Mouse (Mus musculus) embryonic facial prominence, embryonic 11.5 days (tissue): ENCODE measurements around the gene Zfp622. TPM values are rescaled to one million over a fixed set of nuclear protein-coding genes. Genes with fewer than 3 reads are reported as not detected.

Source experiments
- ATAC-seq: fragments of 200-750 bp; cut with Nextera tagmentation; replicated peaks from 2 replicates; pipeline ENCODE4 v1.8.0; 2017; ENCODE audit warnings: low read depth; ENCODE audit not compliant: insufficient number of reproducible peaks, low FRiP score, low TSS enrichment
- DNase-seq: peaks from one replicate; pipeline ENCODE4 v3.0.0-alpha.2; 2015; ENCODE audit warnings: low spot score
- H3K27ac ChIP-seq: fragments of 300-500 bp; sonication (generic); replicated peaks from 2 replicates; pipeline ENCODE4 v1.5.1; 2014; ENCODE audit warnings: mild to moderate bottlenecking, low read depth, low read length, control low read depth
- H3K27me3 ChIP-seq: fragments of 300-500 bp; sonication (generic); 2 replicates; pipeline ENCODE4 v1.6.1; 2014; ENCODE audit warnings: mild to moderate bottlenecking, low read length, moderate library complexity, mixed read lengths; ENCODE audit not compliant: control insufficient read depth, insufficient read depth
- H3K36me3 ChIP-seq: fragments of 300-500 bp; sonication (generic); replicated peaks from 2 replicates; pipeline ENCODE4 v1.6.1; 2014; ENCODE audit warnings: low read depth, mild to moderate bottlenecking, low read length, moderate library complexity, mixed read lengths; ENCODE audit not compliant: control insufficient read depth, insufficient read depth
- H3K4me1 ChIP-seq: fragments of 300-500 bp; sonication (generic); 2 replicates; pipeline ENCODE4 v1.6.1; 2014; ENCODE audit warnings: low read length, mixed read lengths; ENCODE audit not compliant: control insufficient read depth, insufficient read depth
- H3K4me2 ChIP-seq: fragments of 300-500 bp; sonication (generic); 2 replicates; pipeline ENCODE4 v1.6.1; 2014; ENCODE audit warnings: low read depth, mild to moderate bottlenecking, control low read depth, low read length, moderate library complexity
- H3K4me3 ChIP-seq: fragments of 300-500 bp; sonication (generic); 2 replicates; pipeline ENCODE4 v1.5.1; 2014; ENCODE audit warnings: low read depth, low read length, control low read depth
- H3K9ac ChIP-seq: fragments of 300-500 bp; sonication (generic); replicated peaks from 2 replicates; pipeline ENCODE4 v1.6.1; 2014; ENCODE audit warnings: mild to moderate bottlenecking, control low read depth, low read length
- H3K9me3 ChIP-seq: fragments of 300-500 bp; sonication (generic); replicated peaks from 2 replicates; pipeline ENCODE4 v1.6.1; 2016; ENCODE audit warnings: mild to moderate bottlenecking, low read length, inconsistent platforms, mixed read lengths; ENCODE audit not compliant: control insufficient read depth
- WGBS: fragments of 180-500 bp; shearing (Covaris S2); extraction: QIAGEN DNeasy Blood & Tissue Kit; methylation state at CpG from one replicate; pipeline ENCODE4 v1.1.7; 2014; 5-methylcytosine and 5-hydroxymethylcytosine counted together
- microRNA-seq: library from miRNA; unstranded; fragments of <30 nt; microRNA quantifications from one replicate; pipeline ENCODE4, GENCODE M21; 2016; ENCODE audit warnings: borderline number of aligned reads
- polyA plus RNA-seq: library from polyadenylated mRNA; unstranded; fragments of >200 nt; fragmentation: Nextera tagmentation; extraction: Ambion mirVana; gene quantifications from 2 replicates; pipeline ENCODE4 v1.2.1, GENCODE M21; 2014

The Zfp622 gene
- polyA plus RNA-seq, 1 experiment from 2014 or later, result 31.0 TPM

DNA sequence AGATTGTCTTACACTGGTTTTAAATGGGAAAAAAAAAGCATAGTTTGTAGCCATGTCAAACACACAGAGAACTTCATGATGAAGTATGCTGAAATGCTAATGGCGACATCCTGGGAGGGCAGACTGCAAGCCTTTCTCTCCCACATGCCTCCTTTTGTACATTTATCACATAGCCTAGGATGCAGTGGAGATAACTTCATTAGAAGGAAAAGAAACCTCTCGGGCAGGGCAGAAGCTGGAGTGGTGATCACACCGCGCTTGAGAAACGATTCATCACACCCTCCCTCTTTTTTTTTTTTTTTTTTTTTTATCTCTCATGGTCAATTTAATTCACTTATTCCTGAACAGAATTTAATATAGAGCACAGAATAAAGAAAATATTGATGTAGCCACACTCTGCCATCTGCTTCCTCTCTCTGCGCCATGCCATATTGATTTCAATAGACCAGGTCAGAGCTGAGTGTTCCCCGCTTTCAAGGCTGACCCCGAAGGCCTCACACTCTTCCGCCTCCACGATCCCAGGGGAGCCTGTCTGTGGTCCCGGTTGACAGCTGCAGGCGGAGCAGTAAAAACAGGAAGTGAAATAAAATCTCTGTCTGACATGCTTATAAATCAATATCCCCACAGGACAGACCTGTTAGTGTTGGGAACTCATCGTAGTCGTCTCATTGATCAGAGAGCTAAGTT lies 32.0 kb downstream of the Zfp622 start:
- Histone ChIP-seq H3K9ac (no peak overlapping the region), H3K4me3 (no peak overlapping the region), H3K36me3 (no peaks in the 10 kb centered on the region), H3K4me1 (no peaks in the 10 kb centered on the region), H3K9me3 (no peaks in the 10 kb centered on the region), H3K4me2 (no peak overlapping the region), H3K27ac (no peak overlapping the region), H3K27me3 (no peaks in the 10 kb centered on the region)
- DNase-seq (peak; percentile 69), ATAC-seq (peak; percentile 85)
- 29% methylated on average over 14 of the region's 14 CpGs for WGBS

DNA sequence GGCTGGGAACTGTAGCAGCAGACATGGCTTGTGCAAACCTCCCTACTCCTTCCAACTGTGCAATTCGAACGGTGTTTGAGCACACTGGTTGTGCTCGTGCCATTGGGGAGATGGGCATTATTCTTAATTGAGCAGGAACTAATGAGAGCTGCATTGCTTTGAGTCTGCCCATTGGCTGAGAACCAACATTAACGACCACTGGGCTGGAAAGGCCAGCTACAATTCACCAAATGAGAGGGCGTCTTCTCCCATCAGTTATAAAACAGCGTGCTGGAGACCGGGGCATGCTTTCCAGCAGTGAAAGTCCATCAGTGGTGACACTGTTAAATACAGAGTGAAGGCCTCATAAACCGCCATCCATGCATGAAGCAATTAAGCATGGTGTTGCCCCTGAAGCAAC lies 37.6 kb downstream of the Zfp622 start:
- ATAC-seq (no peak), DNase-seq (no peak)
- H3K27me3 ChIP-seq, result no peaks in the 10 kb centered on the region
- H3K9ac ChIP-seq, result no peak overlapping the region
- no peak overlapping the region for H3K4me3 ChIP-seq
- H3K4me2 ChIP-seq, result no peak overlapping the region
- WGBS, result 76% methylated on average over 8 of the region's 8 CpGs
- no peak overlapping the region for H3K27ac ChIP-seq
- H3K4me1 ChIP-seq, result no peaks in the 10 kb centered on the region
- no peaks in the 10 kb centered on the region for H3K9me3 ChIP-seq
- H3K36me3 ChIP-seq, result no peaks in the 10 kb centered on the region

DNA sequence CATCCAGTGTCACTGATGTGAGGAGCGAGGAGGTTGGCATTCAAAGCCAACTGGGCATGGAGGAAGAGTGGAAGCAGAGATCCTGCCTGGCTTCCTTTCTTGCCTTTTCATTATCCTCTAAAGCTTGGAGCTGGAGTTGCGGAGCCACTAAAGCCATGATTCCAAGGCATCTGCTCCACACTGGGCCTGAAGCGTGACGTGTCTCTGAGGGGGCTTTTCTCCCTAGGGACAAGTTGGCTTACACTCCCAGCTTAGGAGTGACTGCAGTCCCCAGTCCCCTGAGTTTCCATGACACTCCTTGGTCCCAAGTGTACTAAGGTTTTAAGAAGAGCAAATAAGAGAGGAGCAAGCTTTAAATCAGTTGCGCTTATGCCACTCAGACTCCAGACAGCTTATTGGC lies 38.5 kb downstream of the Zfp622 start:
- H3K36me3 ChIP-seq, result no peaks in the 10 kb centered on the region
- H3K9ac ChIP-seq, result no peak overlapping the region
- H3K4me3 ChIP-seq, result no peak overlapping the region
- no peak overlapping the region for H3K4me2 ChIP-seq
- H3K9me3 ChIP-seq, result no peaks in the 10 kb centered on the region
- H3K27ac ChIP-seq, result no peak overlapping the region
- ATAC-seq (no peak), DNase-seq (no peak)
- H3K27me3 ChIP-seq, result no peaks in the 10 kb centered on the region
- WGBS, result 81% methylated on average over 5 of the region's 5 CpGs
- H3K4me1 ChIP-seq, result no peaks in the 10 kb centered on the region

DNA sequence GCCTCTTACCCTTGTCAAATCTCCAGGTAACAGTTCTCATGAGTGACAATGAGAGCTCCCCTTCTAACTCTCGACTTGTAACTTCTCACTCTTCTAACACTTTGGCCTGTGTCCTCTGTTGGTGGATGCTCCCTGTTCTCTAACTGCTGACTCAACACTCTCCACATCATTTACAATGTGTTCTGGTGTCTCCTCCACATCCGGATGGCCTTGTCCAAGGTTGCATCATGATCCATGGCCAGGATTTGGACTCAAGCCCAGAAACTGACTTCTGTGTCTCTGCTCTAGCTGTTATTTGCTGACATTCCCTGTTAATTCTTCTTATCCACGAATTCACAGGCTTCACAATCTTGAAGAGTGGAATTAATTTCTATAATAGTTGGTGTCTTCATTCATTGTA lies 47.5 kb downstream of the Zfp622 start:
- 79% methylated on average over 3 of the region's 3 CpGs for WGBS
- no peak for DNase-seq
- no peaks in the 10 kb centered on the region for H3K27me3 ChIP-seq
- no peak overlapping the region for H3K27ac ChIP-seq
- no peak overlapping the region for H3K4me2 ChIP-seq
- no peak overlapping the region for H3K4me3 ChIP-seq
- no peaks in the 10 kb centered on the region for H3K36me3 ChIP-seq
- no peaks in the 10 kb centered on the region for H3K9me3 ChIP-seq
- no peaks in the 10 kb centered on the region for H3K4me1 ChIP-seq
- ATAC-seq, result no peak
- H3K9ac ChIP-seq, result no peak overlapping the region

DNA sequence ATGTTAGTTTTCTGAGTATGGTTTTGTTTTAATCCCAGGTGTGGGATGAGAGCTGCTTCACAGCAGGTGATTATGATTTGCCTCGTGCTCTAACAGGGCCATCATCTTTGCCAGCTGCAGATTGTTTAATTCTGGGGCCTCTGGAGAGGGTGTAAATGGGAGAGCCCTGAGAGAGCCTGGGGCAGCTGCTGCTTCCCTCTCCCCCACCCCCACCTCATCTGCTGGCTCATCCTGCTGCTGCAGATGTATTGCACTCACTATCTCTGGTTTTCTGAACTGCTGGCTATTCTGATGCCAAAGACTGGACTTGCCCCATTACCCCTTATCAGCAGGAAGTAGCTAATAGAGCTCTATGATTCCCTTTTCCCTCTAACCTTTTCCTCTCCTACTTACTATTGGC lies 56.4 kb downstream of the Zfp622 start:
- Histone ChIP-seq H3K9ac (no peak overlapping the region), H3K4me1 (no peaks in the 10 kb centered on the region), H3K4me2 (no peak overlapping the region), H3K9me3 (no peaks in the 10 kb centered on the region), H3K4me3 (no peak overlapping the region), H3K27me3 (no peaks in the 10 kb centered on the region), H3K36me3 (no peaks in the 10 kb centered on the region), H3K27ac (no peak overlapping the region)
- no peak for ATAC-seq
- WGBS, result 39% methylated on average over 1 of the region's 1 CpGs
- no peak for DNase-seq

DNA sequence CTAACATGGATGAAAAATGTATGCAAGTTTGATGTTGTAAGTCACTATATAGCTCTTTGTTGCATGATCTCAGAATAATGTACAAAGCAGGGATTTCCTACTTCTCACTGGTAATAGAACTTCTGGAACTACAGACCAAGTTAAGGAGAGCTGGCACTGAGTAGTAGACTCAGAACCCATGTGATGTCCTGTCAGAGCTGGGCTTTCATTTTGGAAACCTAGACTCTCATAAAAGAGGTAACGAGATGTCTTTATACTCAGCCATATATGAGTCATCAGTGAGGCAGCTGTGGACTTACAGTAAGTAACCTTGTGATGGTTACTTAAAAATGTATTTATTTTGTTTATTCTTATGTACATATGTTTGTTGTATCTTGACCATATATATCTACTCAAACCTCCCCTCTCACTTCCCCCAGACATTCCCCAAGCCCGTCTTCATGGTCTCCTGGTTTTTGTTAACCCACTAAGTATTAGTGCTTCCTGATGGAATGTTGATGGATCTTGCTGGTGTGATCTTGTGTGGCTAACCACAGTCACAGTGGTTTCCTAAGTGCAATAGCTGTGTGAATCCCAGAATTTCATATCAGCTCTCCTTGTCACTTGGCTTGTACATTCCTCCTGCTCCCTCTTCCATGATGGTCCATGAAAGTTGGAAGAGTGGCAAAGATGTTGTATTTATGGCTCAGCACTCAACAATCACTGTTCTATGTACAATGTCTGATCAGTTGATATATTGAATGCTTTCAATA lies 57.2 kb downstream of the Zfp622 start:
- no peaks in the 10 kb centered on the region for H3K36me3 ChIP-seq
- no peaks in the 10 kb centered on the region for H3K9me3 ChIP-seq
- no peaks in the 10 kb centered on the region for H3K4me1 ChIP-seq
- no peak overlapping the region for H3K4me2 ChIP-seq
- H3K27ac ChIP-seq, result no peak overlapping the region
- no peak overlapping the region for H3K4me3 ChIP-seq
- no peaks in the 10 kb centered on the region for H3K27me3 ChIP-seq
- no peak for DNase-seq
- ATAC-seq, result no peak
- 79% methylated on average over 2 of the region's 2 CpGs for WGBS
- no peak overlapping the region for H3K9ac ChIP-seq

Small RNA genes lying within 50 kb of the gene (microRNA-seq; reads per million reads assigned to microRNA genes)
- gene Mir7212, result not detected

Other genes starting within 250 kb of the Zfp622 start
- 4.2 and 5.1 TPM in 2 replicates for gene Retreg1, start 141.2 kb upstream of the Zfp622 start, polyA plus RNA-seq